Mouse (Mus musculus) stomach, adult 2 months (tissue): ENCODE results near the gene Cyct. TPM values are rescaled to one million over a fixed set of nuclear protein-coding genes. Genes with fewer than 3 reads are reported as not detected.

Source experiments
- polyA plus RNA-seq: library from polyadenylated mRNA; depleted of rRNA; stranded (reverse); fragments of >200 nt; gene quantifications from 2 replicates; pipeline ENCODE4 v1.2.3, GENCODE M21; 2012; rRNA removed

Gene Cyct
- not detected in 2 replicates for polyA plus RNA-seq

DNA sequence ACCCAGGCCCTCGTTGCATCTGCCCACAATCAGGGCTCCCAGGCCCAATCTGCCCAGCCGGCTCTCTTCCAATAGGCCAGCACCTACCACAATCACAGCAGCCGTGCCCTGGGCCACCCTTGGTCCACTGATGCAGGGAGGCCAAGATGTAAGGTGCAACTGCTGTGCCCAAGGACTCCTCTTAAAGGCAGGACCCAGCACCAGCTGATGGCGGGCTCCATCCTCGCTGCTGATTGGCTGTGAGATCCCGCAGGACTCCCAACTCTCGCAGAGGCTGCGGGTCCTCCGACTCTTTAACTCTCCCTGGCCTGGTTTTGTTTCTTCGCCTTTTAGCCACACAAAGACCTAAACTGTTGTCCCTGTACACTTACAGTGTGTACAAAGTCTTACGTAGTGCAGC lies at the start of gene Cyct:
Gene Cyct, minus strand, starts transcription at position 225 of the 400 bp plus-strand sequence.

DNA sequence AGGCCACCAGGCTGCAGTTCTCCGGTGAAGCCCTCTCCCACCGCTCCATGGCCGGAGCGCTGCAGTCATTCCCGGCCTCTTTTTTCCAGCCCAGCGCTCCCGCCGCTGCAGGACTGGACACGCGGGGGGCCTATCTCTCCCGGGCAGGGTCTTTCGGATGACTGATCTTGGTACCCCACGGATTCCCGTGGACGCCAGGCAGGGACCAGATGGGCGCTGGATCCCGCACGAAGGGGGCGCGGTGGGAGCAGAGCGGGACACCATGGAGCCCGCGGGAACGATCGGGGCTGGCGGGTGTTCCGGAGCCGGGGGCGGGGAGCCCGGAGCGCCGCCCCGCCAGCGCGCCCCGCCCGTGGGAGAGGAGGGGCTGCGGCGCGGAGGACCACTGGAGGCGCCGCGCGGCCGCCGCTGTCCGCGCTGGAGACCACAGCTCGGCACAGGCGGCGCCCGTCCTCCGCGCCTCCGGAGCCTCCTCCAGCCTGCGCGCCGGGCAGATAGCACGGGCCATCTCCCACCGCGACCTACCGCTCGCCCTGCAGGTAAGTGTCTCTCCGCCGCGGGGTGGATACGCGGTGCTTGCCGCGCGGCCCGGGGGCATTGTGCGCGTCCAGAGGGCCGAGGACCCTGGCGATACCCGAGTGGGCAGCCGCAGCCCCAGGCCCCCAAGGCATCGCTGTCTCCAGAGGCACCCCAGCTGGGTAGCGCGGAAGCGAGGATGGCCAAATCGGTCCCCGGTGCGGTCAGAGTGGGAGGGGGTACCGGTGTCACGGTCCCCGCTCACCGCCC lies 46.1 kb upstream of the Cyct start, which contains the start of gene Osbpl6:
Gene Osbpl6, plus strand, starts transcription at position 358 of the 786 bp plus-strand sequence.

DNA sequence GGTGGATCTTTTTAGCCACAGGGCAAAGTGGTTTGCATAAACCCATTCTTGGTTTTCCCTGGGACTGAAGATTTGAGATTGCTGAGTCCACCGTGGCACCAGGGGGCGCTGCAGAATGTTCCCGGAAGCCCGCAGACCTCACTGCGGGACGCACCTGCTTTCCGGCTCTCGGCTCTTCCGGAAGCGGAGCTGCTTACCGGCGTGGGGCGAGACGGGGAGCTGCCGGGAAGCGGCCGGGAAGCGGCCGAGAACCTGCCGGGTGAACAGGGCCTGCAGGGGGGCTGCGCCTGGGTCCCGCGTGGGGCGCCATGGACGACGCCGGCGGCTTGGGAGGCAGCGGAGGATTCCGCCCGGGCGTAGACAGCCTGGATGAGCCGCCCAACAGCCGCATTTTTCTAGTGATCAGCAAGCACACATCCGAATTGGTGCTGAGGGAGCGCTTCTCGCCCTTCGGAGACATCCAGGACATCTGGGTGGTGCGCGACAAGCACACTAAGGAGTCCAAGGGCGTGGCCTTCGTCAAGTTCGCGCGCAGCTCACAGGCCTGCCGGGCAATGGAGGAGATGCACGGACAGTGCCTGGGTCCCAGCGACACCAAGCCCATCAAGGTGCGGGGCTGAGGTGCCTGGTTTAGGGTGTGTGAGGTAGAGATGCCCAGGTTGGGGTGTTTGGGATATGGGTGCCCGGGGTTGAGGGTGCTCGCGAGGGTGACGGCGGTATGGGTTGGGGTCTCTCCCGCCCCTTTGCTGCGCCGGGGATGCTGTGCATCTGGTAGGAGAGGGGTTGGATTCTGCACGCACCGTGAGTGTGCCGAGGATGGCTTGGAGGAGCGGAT lies 9.8 kb upstream of the Cyct start, which contains the start of gene Rbm45:
Gene Rbm45, plus strand, starts transcription at position 164 of the 835 bp plus-strand sequence.

DNA sequence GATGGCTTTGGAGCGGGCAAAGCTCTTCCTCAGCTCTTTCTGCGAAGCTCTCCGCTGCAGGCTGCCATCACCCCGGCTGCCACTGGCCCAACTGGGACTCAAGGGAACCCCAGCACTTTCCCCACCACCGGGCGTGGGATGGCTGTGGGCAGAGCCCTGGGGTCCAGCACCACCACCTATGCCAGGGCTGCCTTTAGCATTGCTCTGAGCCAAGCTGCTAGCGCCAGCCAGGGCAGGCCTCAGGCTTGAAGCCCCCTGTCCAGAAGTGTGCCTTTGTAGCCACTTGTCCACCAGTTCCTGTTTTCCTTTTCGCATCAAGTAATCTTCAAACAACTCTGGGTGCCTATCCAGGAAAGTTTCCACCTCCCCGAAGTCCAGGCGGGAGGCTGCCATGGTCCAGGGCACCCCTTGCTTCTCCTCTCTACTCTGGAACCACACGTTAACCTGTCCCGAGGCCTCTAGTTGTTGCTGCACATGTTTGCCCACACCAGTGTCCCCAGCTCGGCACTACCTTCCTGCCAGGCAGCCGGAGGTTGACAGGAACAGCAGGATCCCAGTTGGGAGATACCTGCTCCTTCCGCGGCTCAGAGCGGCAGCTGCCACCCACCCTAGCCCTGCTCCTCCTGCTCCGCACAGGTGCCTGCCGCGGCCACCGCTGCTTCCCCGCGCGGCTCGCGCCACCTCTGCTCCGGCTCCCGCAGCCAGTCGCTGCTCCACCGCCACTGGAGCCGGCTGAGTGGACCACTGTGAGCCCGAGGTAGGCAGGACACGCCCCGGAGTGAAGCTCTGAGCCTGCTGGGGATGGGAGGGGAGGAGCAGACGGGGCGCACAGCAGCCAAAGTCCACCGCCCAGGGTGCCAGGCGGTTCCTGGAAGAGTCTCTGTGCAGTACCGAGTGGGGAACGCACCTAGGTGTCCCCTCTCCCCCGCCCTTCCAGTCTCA lies 21.8 kb downstream of the Cyct start, which contains the start of gene Pde11a:
Gene Pde11a, minus strand, starts transcription at position 560 of the 942 bp plus-strand sequence.

Other genes starting within 250 kb of the Cyct start
- 0.04 TPM in 1 of 2 replicates, not detected in the other for gene Pde11a, start 21.7 kb downstream of the Cyct start, polyA plus RNA-seq
- gene Rbm45, start 9.5 kb upstream of the Cyct start, polyA plus RNA-seq = 3.1 and 5.1 TPM in 2 replicates
- gene Osbpl6, start 46.1 kb upstream of the Cyct start, polyA plus RNA-seq = 1.1 and 4.2 TPM in 2 replicates